Mouse (Mus musculus): ENCODE measurements around the gene Cep57.

- no peak for TF ChIP-seq CTCF (IDR thresholded peaks at IDR 0.05; ENCODE audit: borderline replicate concordance, extremely low read depth, insufficient read depth, insufficient read length)
- TF ChIP-seq POLR2A (IDR thresholded peaks at IDR 0.05; ENCODE audit: borderline replicate concordance, extremely low read depth, insufficient read depth, insufficient read length, poor library complexity, severe bottlenecking), result 0 out of 2 replicates have a peak, but pooled peaks have one; percentile 18
Measured at GRCm38 (mm10) chr9:13826391-13826805, 509 bp downstream of the Cep57 start.

Data from brain, embryonic 14.5 days (tissue).